Mouse (Mus musculus): ENCODE results near the gene Ano10. TPM values are rescaled to one million over a fixed set of nuclear protein-coding genes. Genes with fewer than 3 reads are reported as not detected.

Ano10 gene
- total and polyA plus RNA-seq, 2 experiments from 2014 or later: 32.0 to 35.3 TPM

DNA sequence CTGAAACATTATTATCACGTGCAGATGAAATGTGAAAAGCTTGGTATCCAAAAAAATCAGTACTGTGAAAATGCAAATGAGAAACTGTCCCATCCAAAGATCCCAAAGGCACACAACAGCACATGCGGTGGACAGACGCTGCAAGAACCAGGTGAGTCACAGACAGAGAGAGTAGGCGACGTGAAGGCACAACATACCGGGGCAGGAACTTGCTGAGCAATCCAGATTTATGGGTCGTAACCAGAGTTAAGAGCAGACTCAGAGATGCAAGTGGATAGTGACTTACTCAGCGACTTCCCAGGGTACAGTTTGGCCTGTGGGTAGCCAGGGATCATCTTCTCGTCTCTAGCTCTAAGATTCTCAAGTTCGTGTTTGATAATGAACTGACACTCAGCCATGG is 23.3 kb downstream of the Ano10 start:
- no peak for DNase-seq
- no peak for TF ChIP-seq CTCF (IDR thresholded peaks at IDR 0.05; ENCODE audit: low read depth)
- H3K27ac ChIP-seq (ENCODE audit: low read depth, low read length): no peak overlapping the region
- H3K9ac ChIP-seq: no peak overlapping the region
- peaks cover 30% of the 10 kb centered on the region for H3K36me3 ChIP-seq (ENCODE audit: insufficient read depth)
- no peak overlapping the region for H3K4me3 ChIP-seq (ENCODE audit: low read depth, low read length)
- no peaks in the 10 kb centered on the region for H3K4me1 ChIP-seq (ENCODE audit: insufficient read depth)
- H3K9me3 ChIP-seq (ENCODE audit: low read length): no peaks in the 10 kb centered on the region
- no peaks in the 10 kb centered on the region for H3K27me3 ChIP-seq (ENCODE audit: insufficient read depth, low read length)
- H3K4me2 ChIP-seq (ENCODE audit: low read depth): no peak overlapping the region
- 90% methylated on average over 10 of the region's 10 CpGs for WGBS
- ATAC-seq: no peak

DNA sequence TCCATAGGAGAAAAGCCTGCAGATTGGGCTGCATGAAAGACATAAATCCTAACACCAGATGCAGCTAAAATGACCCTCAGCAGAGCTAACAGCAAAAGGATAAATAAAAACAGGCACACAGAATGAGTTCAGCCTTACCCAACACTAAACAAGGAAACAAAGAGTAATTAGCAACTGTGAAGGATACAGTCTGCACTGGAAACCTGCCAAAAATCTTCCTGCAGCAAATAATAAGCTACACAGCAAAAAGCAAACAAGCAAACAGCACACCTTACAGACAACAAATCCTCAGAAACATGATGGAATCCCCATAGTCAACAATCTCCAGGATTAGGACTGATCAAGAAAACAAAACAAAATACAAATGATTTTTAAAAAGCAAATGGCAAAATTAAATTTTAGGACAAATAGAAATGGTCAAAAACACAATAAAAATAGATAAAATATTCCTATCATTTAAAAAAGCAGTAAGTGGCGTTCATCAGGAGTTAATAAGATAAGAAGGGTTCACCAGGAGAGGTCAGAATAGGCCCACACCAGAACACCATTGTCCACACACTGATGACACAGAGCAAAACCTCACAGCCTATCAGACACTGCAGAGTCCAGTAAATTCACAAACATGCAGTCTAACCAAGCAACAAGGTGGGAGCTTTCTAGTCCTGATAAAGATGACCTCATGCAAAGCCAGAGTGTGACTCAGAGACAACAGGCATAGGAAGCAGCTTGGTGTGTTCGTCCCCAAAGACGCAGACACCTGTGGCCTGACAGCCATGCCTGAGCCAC is 24.8 kb downstream of the Ano10 start:
- DNase-seq: no peak
- no peak for ATAC-seq
- no peaks in the 10 kb centered on the region for H3K4me1 ChIP-seq (ENCODE audit: insufficient read depth)
- TF ChIP-seq CTCF (IDR thresholded peaks at IDR 0.05; ENCODE audit: low read depth): no peak
- no peak overlapping the region for H3K4me2 ChIP-seq (ENCODE audit: low read depth)
- H3K4me3 ChIP-seq (ENCODE audit: low read depth, low read length): no peak overlapping the region
- no peak overlapping the region for H3K27ac ChIP-seq (ENCODE audit: low read depth, low read length)
- no peaks in the 10 kb centered on the region for H3K9me3 ChIP-seq (ENCODE audit: low read length)
- no peaks in the 10 kb centered on the region for H3K27me3 ChIP-seq (ENCODE audit: insufficient read depth, low read length)
- H3K36me3 ChIP-seq (ENCODE audit: insufficient read depth): peaks cover 29% of the 10 kb centered on the region
- H3K9ac ChIP-seq: no peak overlapping the region
- WGBS: 90% methylated on average over 3 of the region's 3 CpGs

GRCm38 (mm10) chr9:122265526-122266210 is 28.6 kb downstream of the Ano10 start:
- no peak for ATAC-seq
- 0 out of 2 replicates have a peak, but pooled peaks have one; percentile 5 for TF ChIP-seq CTCF (IDR thresholded peaks at IDR 0.05; ENCODE audit: low read depth)
- H3K27ac ChIP-seq (ENCODE audit: low read depth, low read length): no peak overlapping the region
- H3K4me1 ChIP-seq (ENCODE audit: insufficient read depth): no peaks in the 10 kb centered on the region
- no peaks in the 10 kb centered on the region for H3K9me3 ChIP-seq (ENCODE audit: low read length)
- no peak overlapping the region for H3K4me2 ChIP-seq (ENCODE audit: low read depth)
- peaks cover 17% of the 10 kb centered on the region; the same call in 1 of the 2 replicates for H3K36me3 ChIP-seq (ENCODE audit: insufficient read depth)
- no peaks in the 10 kb centered on the region for H3K27me3 ChIP-seq (ENCODE audit: insufficient read depth, low read length)
- no peak for DNase-seq
- 83% methylated on average over 10 of the region's 10 CpGs for WGBS
- H3K4me3 ChIP-seq (ENCODE audit: low read depth, low read length): no peak overlapping the region
- H3K9ac ChIP-seq: no peak overlapping the region

DNA sequence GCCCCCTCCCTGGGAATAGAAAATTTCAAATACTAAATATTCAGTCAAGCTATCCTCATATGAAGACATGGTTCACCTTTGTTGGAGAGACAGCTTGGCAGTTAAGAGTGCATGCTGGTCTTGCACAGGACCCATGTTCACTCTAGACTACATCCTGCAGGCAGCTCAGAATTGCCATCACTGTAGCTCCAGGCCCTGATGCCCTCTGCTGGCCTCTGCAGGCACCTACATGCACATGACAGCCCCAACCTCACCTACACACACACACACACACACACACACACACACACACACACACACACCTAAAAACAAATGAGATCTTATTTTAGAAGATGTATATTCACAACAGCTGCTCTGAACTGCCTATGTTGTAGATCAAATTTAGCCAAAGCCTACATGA is 31.1 kb downstream of the Ano10 start:
- Histone ChIP-seq H3K4me3 (ENCODE audit: low read depth, low read length) (no peak overlapping the region), H3K27ac (ENCODE audit: low read depth, low read length) (no peak overlapping the region), H3K4me2 (ENCODE audit: low read depth) (no peak overlapping the region), H3K9ac (no peak overlapping the region), H3K27me3 (ENCODE audit: insufficient read depth, low read length) (no peaks in the 10 kb centered on the region), H3K36me3 (ENCODE audit: insufficient read depth) (peaks cover 17% of the 10 kb centered on the region; the same call in 1 of the 2 replicates), H3K4me1 (ENCODE audit: insufficient read depth) (no peaks in the 10 kb centered on the region), H3K9me3 (ENCODE audit: low read length) (no peaks in the 10 kb centered on the region)
- ATAC-seq (no peak), DNase-seq (no peak)
- peak; percentile 36 for TF ChIP-seq CTCF (IDR thresholded peaks at IDR 0.05; ENCODE audit: low read depth)

GRCm38 (mm10) chr9:122254386-122254785 is 39.8 kb downstream of the Ano10 start:
- H3K4me3 ChIP-seq (ENCODE audit: low read depth, low read length): no peak overlapping the region
- ATAC-seq: no peak
- peaks cover 38% of the 10 kb centered on the region for H3K36me3 ChIP-seq (ENCODE audit: insufficient read depth)

DNA sequence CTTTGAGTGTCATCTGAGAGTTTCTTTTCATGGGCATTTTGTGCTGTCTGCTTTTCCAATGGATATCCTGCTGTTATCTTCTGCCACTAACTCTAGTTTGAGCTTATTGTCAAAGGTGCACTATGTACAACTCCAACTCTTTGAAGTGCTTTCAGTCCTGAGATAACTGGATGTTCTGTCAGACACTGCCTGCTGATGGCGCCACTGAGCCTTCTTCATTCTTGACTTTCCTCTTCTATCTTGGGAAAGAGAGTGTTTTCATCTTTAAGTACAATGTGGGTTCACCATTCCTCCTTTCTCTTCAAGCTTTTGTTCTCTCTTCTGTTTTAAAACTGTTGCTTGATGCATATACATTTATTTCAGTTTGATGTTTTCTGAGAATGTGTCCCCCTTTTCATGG is 42.1 kb downstream of the Ano10 start:
- Histone ChIP-seq H3K4me2 (ENCODE audit: low read depth) (no peak overlapping the region), H3K9me3 (ENCODE audit: low read length) (no peaks in the 10 kb centered on the region), H3K9ac (no peak overlapping the region), H3K36me3 (ENCODE audit: insufficient read depth) (peaks cover 32% of the 10 kb centered on the region), H3K4me3 (ENCODE audit: low read depth, low read length) (no peak overlapping the region), H3K27ac (ENCODE audit: low read depth, low read length) (no peak overlapping the region), H3K27me3 (ENCODE audit: insufficient read depth, low read length) (no peaks in the 10 kb centered on the region), H3K4me1 (ENCODE audit: insufficient read depth) (no peaks in the 10 kb centered on the region)
- ATAC-seq (no peak), DNase-seq (no peak)
- 0 out of 2 replicates have a peak, but pooled peaks have one; percentile 31 for TF ChIP-seq CTCF (IDR thresholded peaks at IDR 0.05; ENCODE audit: low read depth)
- 83% methylated on average over 1 of the region's 1 CpGs for WGBS

More at GRCm38 (mm10) chr9:122254386-122254785, 39.8 kb downstream of the Ano10 start:
- H3K27ac ChIP-seq (ENCODE audit: low read depth, low read length): no peak overlapping the region
- H3K4me2 ChIP-seq (ENCODE audit: low read depth): no peak overlapping the region
- H3K4me1 ChIP-seq (ENCODE audit: insufficient read depth): no peaks in the 10 kb centered on the region
- TF ChIP-seq CTCF (IDR thresholded peaks at IDR 0.05; ENCODE audit: low read depth): no peak
- no peak overlapping the region for H3K9ac ChIP-seq
- no peak for DNase-seq
- 92% methylated on average over 3 of the region's 3 CpGs for WGBS
- no peaks in the 10 kb centered on the region for H3K9me3 ChIP-seq (ENCODE audit: low read length)
- no peaks in the 10 kb centered on the region for H3K27me3 ChIP-seq (ENCODE audit: insufficient read depth, low read length)

DNA sequence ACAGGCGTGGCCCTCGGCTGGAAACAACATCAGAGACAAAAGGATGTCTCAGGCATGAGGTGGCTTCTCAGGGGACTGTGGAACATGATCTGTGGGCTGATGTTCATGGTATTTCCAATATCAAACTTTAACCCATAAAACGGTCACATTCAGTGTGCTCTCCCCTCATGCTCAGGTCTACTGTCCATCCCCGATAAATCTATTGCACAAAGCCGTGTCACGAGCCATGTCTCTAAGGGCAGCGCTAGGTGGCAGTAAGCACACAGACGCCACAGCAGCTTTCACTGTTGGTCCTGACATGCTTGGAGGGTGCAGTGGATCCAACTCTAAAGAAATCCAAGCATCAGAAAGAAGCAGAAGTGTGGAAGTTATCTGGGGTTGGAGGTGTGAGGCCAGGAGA is 46.1 kb downstream of the Ano10 start:
- ATAC-seq: peak; percentile 66
- H3K27ac ChIP-seq (ENCODE audit: low read depth, low read length): no peak overlapping the region
- no peak overlapping the region for H3K4me3 ChIP-seq (ENCODE audit: low read depth, low read length)
- no peaks in the 10 kb centered on the region for H3K27me3 ChIP-seq (ENCODE audit: insufficient read depth, low read length)
- peak; percentile 77 for TF ChIP-seq CTCF (IDR thresholded peaks at IDR 0.05; ENCODE audit: low read depth)
- whole genome bisulfite sequencing: 36% methylated on average over 8 of the region's 8 CpGs
- H3K9me3 ChIP-seq (ENCODE audit: low read length): no peaks in the 10 kb centered on the region
- no peaks in the 10 kb centered on the region for H3K4me1 ChIP-seq (ENCODE audit: insufficient read depth)
- peak; percentile 63 for DNase-seq
- H3K9ac ChIP-seq: no peak overlapping the region
- H3K4me2 ChIP-seq (ENCODE audit: low read depth): no peak overlapping the region
- H3K36me3 ChIP-seq (ENCODE audit: insufficient read depth): peaks cover 22% of the 10 kb centered on the region

All from forebrain, postnatal 0 days (tissue).